Mouse (Mus musculus): Measurements from ENCODE around the gene Smco2. TPM values are rescaled to one million over a fixed set of nuclear protein-coding genes. Genes with fewer than 3 reads are reported as not detected.

Gene Smco2
- polyA plus RNA-seq (2012; rRNA removed): not detected in 2 replicates

- no peak for DNase-seq (ENCODE audit: low read depth)
Measured at GRCm38 (mm10) chr6:146850050-146850449, at the start of gene Smco2. TSS of gene Smco2 (plus strand) at chr6:146850104.

GRCm38 (mm10) chr6:146809991-146810390 is 39.9 kb upstream of the Smco2 start:
- TF ChIP-seq CTCF (IDR thresholded peaks at IDR 0.05; ENCODE audit: borderline replicate concordance, extremely low read depth, insufficient read depth, insufficient read length): no peak
- no peak for DNase-seq (ENCODE audit: low read depth)

More at GRCm38 (mm10) chr6:146850050-146850449, at the start of gene Smco2:
- TF ChIP-seq POLR2A (IDR thresholded peaks at IDR 0.05; ENCODE audit: borderline replicate concordance, extremely low read depth, insufficient read depth, insufficient read length, poor library complexity, severe bottlenecking) (no peak), CTCF (IDR thresholded peaks at IDR 0.05; ENCODE audit: borderline replicate concordance, extremely low read depth, insufficient read depth, insufficient read length) (no peak)

GRCm38 (mm10) chr6:146813007-146813406 is 36.9 kb upstream of the Smco2 start:
- DNase-seq (ENCODE audit: low read depth): no peak
- TF ChIP-seq POLR2A (IDR thresholded peaks at IDR 0.05; ENCODE audit: borderline replicate concordance, extremely low read depth, insufficient read depth, insufficient read length, poor library complexity, severe bottlenecking): no peak
- TF ChIP-seq CTCF (IDR thresholded peaks at IDR 0.05; ENCODE audit: borderline replicate concordance, extremely low read depth, insufficient read depth, insufficient read length): no peak

- no peak for TF ChIP-seq CTCF (IDR thresholded peaks at IDR 0.05; ENCODE audit: borderline replicate concordance, extremely low read depth, insufficient read depth, insufficient read length)
- TF ChIP-seq POLR2A (IDR thresholded peaks at IDR 0.05; ENCODE audit: borderline replicate concordance, extremely low read depth, insufficient read depth, insufficient read length, poor library complexity, severe bottlenecking): no peak
Measured at GRCm38 (mm10) chr6:146820177-146820965, 29.5 kb upstream of the Smco2 start.

GRCm38 (mm10) chr6:146821958-146822357 is 27.9 kb upstream of the Smco2 start:
- TF ChIP-seq CTCF (IDR thresholded peaks at IDR 0.05; ENCODE audit: borderline replicate concordance, extremely low read depth, insufficient read depth, insufficient read length): no peak
- DNase-seq (ENCODE audit: low read depth): no peak

More at GRCm38 (mm10) chr6:146820177-146820965, 29.5 kb upstream of the Smco2 start:
- DNase-seq (ENCODE audit: low read depth): no peak

GRCm38 (mm10) chr6:146824727-146825486 is 25.0 kb upstream of the Smco2 start:
- TF ChIP-seq POLR2A (IDR thresholded peaks at IDR 0.05; ENCODE audit: borderline replicate concordance, extremely low read depth, insufficient read depth, insufficient read length, poor library complexity, severe bottlenecking) (no peak), CTCF (IDR thresholded peaks at IDR 0.05; ENCODE audit: borderline replicate concordance, extremely low read depth, insufficient read depth, insufficient read length) (peak; percentile 89)
- peak; percentile 76 for DNase-seq (ENCODE audit: low read depth)

- no peak for TF ChIP-seq CTCF (IDR thresholded peaks at IDR 0.05; ENCODE audit: borderline replicate concordance, extremely low read depth, insufficient read depth, insufficient read length)
- TF ChIP-seq POLR2A (IDR thresholded peaks at IDR 0.05; ENCODE audit: borderline replicate concordance, extremely low read depth, insufficient read depth, insufficient read length, poor library complexity, severe bottlenecking): no peak
- DNase-seq (ENCODE audit: low read depth): no peak
Measured at GRCm38 (mm10) chr6:146825487-146825773, 24.5 kb upstream of the Smco2 start.

GRCm38 (mm10) chr6:146831320-146831719 is 18.6 kb upstream of the Smco2 start:
- TF ChIP-seq CTCF (IDR thresholded peaks at IDR 0.05; ENCODE audit: borderline replicate concordance, extremely low read depth, insufficient read depth, insufficient read length): no peak
- TF ChIP-seq POLR2A (IDR thresholded peaks at IDR 0.05; ENCODE audit: borderline replicate concordance, extremely low read depth, insufficient read depth, insufficient read length, poor library complexity, severe bottlenecking): no peak

GRCm38 (mm10) chr6:146833485-146834314 is 16.2 kb upstream of the Smco2 start:
- DNase-seq (ENCODE audit: low read depth): peak; percentile 85
- TF ChIP-seq CTCF (IDR thresholded peaks at IDR 0.05; ENCODE audit: borderline replicate concordance, extremely low read depth, insufficient read depth, insufficient read length) (peak; percentile 80), POLR2A (IDR thresholded peaks at IDR 0.05; ENCODE audit: borderline replicate concordance, extremely low read depth, insufficient read depth, insufficient read length, poor library complexity, severe bottlenecking) (no peak)

More at GRCm38 (mm10) chr6:146831320-146831719, 18.6 kb upstream of the Smco2 start:
- no peak for DNase-seq (ENCODE audit: low read depth)

- TF ChIP-seq CTCF (IDR thresholded peaks at IDR 0.05; ENCODE audit: borderline replicate concordance, extremely low read depth, insufficient read depth, insufficient read length) (no peak), POLR2A (IDR thresholded peaks at IDR 0.05; ENCODE audit: borderline replicate concordance, extremely low read depth, insufficient read depth, insufficient read length, poor library complexity, severe bottlenecking) (no peak)
- no peak for DNase-seq (ENCODE audit: low read depth)
Measured at GRCm38 (mm10) chr6:146834342-146834741, 15.6 kb upstream of the Smco2 start.

- TF ChIP-seq POLR2A (IDR thresholded peaks at IDR 0.05; ENCODE audit: borderline replicate concordance, extremely low read depth, insufficient read depth, insufficient read length, poor library complexity, severe bottlenecking) (no peak), CTCF (IDR thresholded peaks at IDR 0.05; ENCODE audit: borderline replicate concordance, extremely low read depth, insufficient read depth, insufficient read length) (no peak)
- no peak for DNase-seq (ENCODE audit: low read depth)
Measured at GRCm38 (mm10) chr6:146835784-146836183, 14.1 kb upstream of the Smco2 start.
